Mouse (Mus musculus) ES-Bruce4 (cell line): ENCODE measurements around the gene Stk32b. TPM values are rescaled to one million over a fixed set of nuclear protein-coding genes. Genes with fewer than 3 reads are reported as not detected.

Source experiments
- H3K27ac ChIP-seq: 2 replicates; pipeline ENCODE4 v1.5.1; 2012; ENCODE audit warnings: low read length, inconsistent platforms; ENCODE audit not compliant: insufficient read depth
- H3K27me3 ChIP-seq: 2 replicates; pipeline ENCODE4 v1.6.1; 2012; ENCODE audit warnings: mild to moderate bottlenecking, low read length, inconsistent platforms; ENCODE audit not compliant: control insufficient read depth, poor library complexity, insufficient read depth, severe bottlenecking
- H3K36me3 ChIP-seq: 2 replicates; pipeline ENCODE4 v1.6.1; 2012; ENCODE audit warnings: inconsistent platforms, mild to moderate bottlenecking, low read length, moderate library complexity; ENCODE audit not compliant: control insufficient read depth, poor library complexity, insufficient read depth, severe bottlenecking
- H3K4me1 ChIP-seq: one replicate; pipeline ENCODE4 v1.8.1; 2011; ENCODE audit warnings: low read length; ENCODE audit not compliant: control insufficient read depth, insufficient read depth
- H3K4me3 ChIP-seq: 2 replicates; pipeline ENCODE4 v1.5.1; 2011; ENCODE audit warnings: low read depth, mild to moderate bottlenecking, low read length
- H3K9ac ChIP-seq: 2 replicates; pipeline ENCODE4 v1.6.1; 2012; ENCODE audit warnings: low read depth, mild to moderate bottlenecking, inconsistent platforms; ENCODE audit not compliant: poor library complexity, severe bottlenecking
- H3K9me3 ChIP-seq: replicated peaks from 2 replicates; pipeline ENCODE4 v1.6.1; 2012; ENCODE audit warnings: mild to moderate bottlenecking, low read length, inconsistent platforms; ENCODE audit not compliant: control insufficient read depth, poor library complexity, insufficient read depth, severe bottlenecking
- CTCF ChIP-seq: IDR thresholded peaks from one replicate; pipeline ENCODE4 v1.8.1; 2011; ENCODE audit warnings: low read depth, low read length
- EP300 ChIP-seq: IDR thresholded peaks from 2 replicates; pipeline ENCODE4 v1.6.1; 2011; ENCODE audit warnings: low read depth, low read length; ENCODE audit not compliant: insufficient read depth
- POLR2A ChIP-seq: IDR thresholded peaks from one replicate; pipeline ENCODE4 v1.8.1; 2011; ENCODE audit warnings: low read length; ENCODE audit not compliant: insufficient read depth
- polyA plus RNA-seq: library from polyadenylated mRNA; stranded (reverse); fragments of >200 nt; gene quantifications from 2 replicates; pipeline ENCODE4 v1.2.4, GENCODE M21; 2011; ENCODE audit warnings: low read depth; ENCODE audit not compliant: missing spikeins, insufficient read depth, insufficient read length

Gene Stk32b
- polyA plus RNA-seq, 1 experiment, result 0.40 TPM

- Histone ChIP-seq H3K27ac (no peak overlapping the region), H3K27me3 (no peaks in the 10 kb centered on the region), H3K9me3 (no peaks in the 10 kb centered on the region), H3K9ac (no peak overlapping the region), H3K4me3 (no peak overlapping the region), H3K4me1 (no peaks in the 10 kb centered on the region), H3K36me3 (no peaks in the 10 kb centered on the region)
- TF ChIP-seq EP300, result no peak
- no peak for TF ChIP-seq CTCF
- no peak for TF ChIP-seq POLR2A
Measured at GRCm38 (mm10) chr5:37743889-37744707, 27.1 kb upstream of the Stk32b start.

- no peak for TF ChIP-seq POLR2A
- TF ChIP-seq EP300, result no peak
- Histone ChIP-seq H3K27me3 (no peaks in the 10 kb centered on the region), H3K4me3 (no peak overlapping the region), H3K27ac (no peak overlapping the region), H3K9ac (no peak overlapping the region), H3K36me3 (no peaks in the 10 kb centered on the region), H3K9me3 (no peaks in the 10 kb centered on the region), H3K4me1 (no peaks in the 10 kb centered on the region)
Measured at GRCm38 (mm10) chr5:37736213-37736612, 19.2 kb upstream of the Stk32b start.

GRCm38 (mm10) chr5:37735224-37735623 is 18.3 kb upstream of the Stk32b start, which contains the start of gene Cytl1:
Cytl1 (plus strand) TSS chr5:37735519.
- H3K27ac ChIP-seq, result no peak within 1 kb of the TSS
- no peaks in the 10 kb centered on the region for H3K36me3 ChIP-seq
- no peak within 1 kb of the TSS for H3K9ac ChIP-seq
- no peaks in the 10 kb centered on the region for H3K4me1 ChIP-seq
- no peak within 1 kb of the TSS for H3K4me3 ChIP-seq
- TF ChIP-seq EP300, result no peak
- TF ChIP-seq CTCF, result no peak
- no peak for TF ChIP-seq POLR2A
- H3K27me3 ChIP-seq, result no peaks in the 10 kb centered on the region
- H3K9me3 ChIP-seq, result no peaks in the 10 kb centered on the region

GRCm38 (mm10) chr5:37730781-37731180 is 13.8 kb upstream of the Stk32b start:
- no peak for TF ChIP-seq CTCF
- no peak for TF ChIP-seq POLR2A
- no peak for TF ChIP-seq EP300
- Histone ChIP-seq H3K27me3 (no peaks in the 10 kb centered on the region), H3K9me3 (no peaks in the 10 kb centered on the region), H3K9ac (no peak overlapping the region), H3K4me3 (no peak overlapping the region), H3K4me1 (no peaks in the 10 kb centered on the region), H3K36me3 (no peaks in the 10 kb centered on the region), H3K27ac (no peak overlapping the region)

DNA sequence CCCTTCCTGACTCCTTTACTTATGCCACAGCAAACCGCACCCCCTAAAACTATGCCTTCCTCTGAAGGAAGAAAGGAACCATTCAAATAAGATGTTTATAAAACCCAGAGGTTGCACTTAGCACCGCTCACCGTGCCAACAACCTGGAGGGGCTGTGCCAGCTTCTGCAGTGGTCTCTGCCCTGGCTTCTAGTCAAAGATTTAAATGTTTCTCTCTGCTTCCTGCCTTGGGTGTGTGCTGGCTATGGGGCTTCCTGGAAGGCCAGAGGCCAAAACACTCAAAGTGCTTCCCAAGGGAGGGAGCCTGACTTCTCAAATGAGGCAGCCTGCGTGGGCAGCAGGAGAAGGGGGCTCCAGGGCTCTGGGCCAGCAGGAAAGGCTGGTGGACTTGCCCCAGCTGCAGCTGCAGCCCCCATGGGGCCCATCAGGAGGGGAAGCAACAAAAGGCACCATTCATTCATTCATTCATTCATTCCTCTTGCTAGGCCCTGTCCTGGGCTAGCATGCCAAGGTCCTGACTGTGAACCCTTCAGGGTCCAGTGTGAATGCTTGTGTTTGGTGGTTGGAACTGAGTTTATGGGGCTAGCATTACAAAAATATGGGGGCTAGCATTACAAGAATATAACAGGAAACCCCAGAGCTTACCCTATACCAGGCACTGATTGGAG is 8.4 kb upstream of the Stk32b start:
- TF ChIP-seq POLR2A (no peak), EP300 (no peak), CTCF (no peak)
- Histone ChIP-seq H3K4me1 (no peaks in the 10 kb centered on the region), H3K4me3 (no peak overlapping the region), H3K27ac (no peak overlapping the region), H3K27me3 (peaks cover 2% of the 10 kb centered on the region; the same call in 1 of the 2 replicates), H3K36me3 (no peaks in the 10 kb centered on the region), H3K9me3 (no peaks in the 10 kb centered on the region), H3K9ac (no peak overlapping the region)

DNA sequence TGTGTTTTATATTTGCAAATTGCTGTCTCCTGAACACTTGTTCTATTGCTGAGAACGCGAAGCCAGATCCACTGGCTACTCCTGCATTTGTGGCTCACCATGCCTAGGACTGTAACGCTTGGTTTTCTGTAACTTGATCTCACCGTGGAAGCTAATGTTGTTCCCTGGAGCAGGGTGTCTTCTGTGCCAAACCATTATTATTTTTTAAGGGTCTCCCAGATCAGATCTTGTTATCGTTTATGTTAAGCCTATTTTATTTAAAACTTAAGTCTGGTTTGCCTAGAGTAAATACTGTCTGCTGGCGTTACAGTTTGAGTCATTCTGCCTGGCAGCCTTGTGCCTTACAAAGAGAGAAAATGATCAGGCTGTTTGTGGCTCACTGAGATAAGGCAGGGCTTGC is 3.7 kb upstream of the Stk32b start:
- Histone ChIP-seq H3K9me3 (no peaks in the 10 kb centered on the region), H3K27ac (no peak overlapping the region)

More for the DNA sequence above, 3.7 kb upstream of the Stk32b start:
- H3K4me1 ChIP-seq, result no peaks in the 10 kb centered on the region
- H3K36me3 ChIP-seq, result no peaks in the 10 kb centered on the region
- H3K4me3 ChIP-seq, result no peak overlapping the region
- H3K9ac ChIP-seq, result no peak overlapping the region
- TF ChIP-seq POLR2A (no peak), CTCF (no peak), EP300 (no peak)
- peaks cover 2% of the 10 kb centered on the region; the same call in 1 of the 2 replicates for H3K27me3 ChIP-seq
